Mouse (Mus musculus) embryonic fibroblast, embryonic 13.5 days (primary cell): ENCODE measurements around the gene Eef2k. TPM values are rescaled to one million over a fixed set of nuclear protein-coding genes. Genes with fewer than 3 reads are reported as not detected.
A peak's percentile ranks its signal among the peaks of the same experiment; 100 is the strongest.

Experiments used
- H3K27ac ChIP-seq: 2 replicates; pipeline ENCODE4 v1.5.1; 2012; ENCODE audit warnings: low read length, control low read depth, inconsistent platforms; ENCODE audit not compliant: insufficient read depth
- H3K4me1 ChIP-seq: 2 replicates; pipeline ENCODE4 v1.6.1; 2011; ENCODE audit warnings: low read length; ENCODE audit not compliant: control insufficient read depth, insufficient read depth
- H3K4me3 ChIP-seq: 2 replicates; pipeline ENCODE4 v1.5.1; 2011; ENCODE audit warnings: mild to moderate bottlenecking, control low read depth, low read length; ENCODE audit not compliant: insufficient read depth
- CTCF ChIP-seq: IDR thresholded peaks from 2 replicates; pipeline ENCODE4 v1.5.1; 2011; ENCODE audit warnings: mild to moderate bottlenecking, control low read depth, low read length, moderate library complexity, borderline replicate concordance; ENCODE audit not compliant: insufficient read depth
- POLR2A ChIP-seq: IDR thresholded peaks from 2 replicates; pipeline ENCODE4 v1.6.1; 2011; ENCODE audit warnings: low read depth, mild to moderate bottlenecking, control low read depth, low read length, moderate library complexity
- polyA plus RNA-seq: library from polyadenylated mRNA; stranded (reverse); fragments of >200 nt; gene quantifications from 2 replicates; pipeline ENCODE4 v1.2.4, GENCODE M21; 2011; ENCODE audit warnings: low read depth; ENCODE audit not compliant: missing spikeins, insufficient read length

Eef2k gene
- polyA plus RNA-seq, 1 experiment: 47.7 TPM

DNA sequence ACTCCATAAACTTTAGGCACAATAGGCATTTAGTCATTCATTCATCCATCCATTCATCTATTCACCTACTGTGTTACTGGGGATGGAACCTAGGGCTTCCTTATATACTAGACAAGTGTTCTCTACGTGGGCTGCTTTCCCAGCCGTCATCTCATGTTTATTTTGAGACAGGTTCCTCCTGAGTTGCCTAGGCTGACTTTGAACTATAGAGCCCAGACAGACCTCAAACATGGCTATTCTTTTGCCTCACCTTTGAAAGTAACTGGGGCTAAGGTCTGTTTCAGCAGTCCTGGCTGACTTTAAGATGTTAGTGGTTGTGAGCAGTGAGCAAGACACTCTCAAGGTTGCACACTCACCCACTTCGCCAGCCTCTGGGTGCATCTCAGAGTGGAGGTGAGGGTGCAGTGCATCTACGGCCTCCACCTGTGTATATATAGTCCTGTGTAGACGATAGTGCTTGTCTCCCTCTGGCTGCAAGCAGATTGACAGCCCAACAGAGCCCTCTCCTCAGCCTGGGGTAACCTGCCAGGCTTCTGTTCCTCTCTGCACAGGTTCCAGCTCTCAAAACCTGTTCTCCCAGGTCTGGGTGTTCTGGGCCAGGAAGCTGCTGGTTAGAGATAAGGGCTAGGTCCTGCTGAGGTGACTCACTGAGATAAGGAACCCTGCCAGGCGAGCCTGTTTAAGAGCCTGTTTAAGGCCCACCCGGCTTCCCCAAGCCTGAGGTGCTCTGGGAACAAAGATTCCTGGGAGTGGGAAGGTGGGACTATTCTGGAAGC is 32.3 kb downstream of the Eef2k start:
- TF ChIP-seq CTCF (no peak), POLR2A (no peak)
- Histone ChIP-seq H3K4me1 (peaks cover 4% of the 10 kb centered on the region; the same call in 1 of the 2 replicates), H3K4me3 (no peak overlapping the region), H3K27ac (no peak overlapping the region)

GRCm38 (mm10) chr7:120875540-120876388 is 33.1 kb downstream of the Eef2k start:
- Histone ChIP-seq H3K4me1 (peaks cover 2% of the 10 kb centered on the region; the same call in 1 of the 2 replicates), H3K4me3 (no peak overlapping the region), H3K27ac (no peak overlapping the region)
- no peak for TF ChIP-seq POLR2A
- TF ChIP-seq CTCF: no peak

DNA sequence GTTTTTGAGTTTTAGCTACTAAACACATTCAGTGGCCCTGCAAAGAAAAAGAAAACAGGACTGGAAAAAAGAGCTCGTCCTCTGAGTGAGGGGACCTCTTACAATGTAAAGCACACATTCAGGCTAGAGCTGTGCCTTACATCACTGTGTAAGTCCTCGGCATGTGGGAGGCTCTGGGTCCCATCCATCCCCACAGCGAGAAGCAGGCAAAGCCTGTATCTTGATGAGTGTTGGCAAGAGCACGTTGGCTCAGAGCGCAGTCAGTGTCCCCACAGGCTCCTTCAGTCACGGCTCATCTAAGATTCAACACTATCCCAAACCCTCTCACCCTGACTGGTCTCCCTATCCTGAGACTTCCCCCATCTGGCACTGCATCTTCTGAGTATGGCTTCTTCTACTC is 35.6 kb downstream of the Eef2k start:
- H3K27ac ChIP-seq: peak overlapping the region; percentile 43; the same call in 1 of the 2 replicates
- peaks cover 2% of the 10 kb centered on the region; the same call in 1 of the 2 replicates for H3K4me1 ChIP-seq
- TF ChIP-seq POLR2A (no peak), CTCF (no peak)
- H3K4me3 ChIP-seq: no peak overlapping the region

GRCm38 (mm10) chr7:120879972-120880371 is 37.3 kb downstream of the Eef2k start:
- TF ChIP-seq POLR2A: no peak
- TF ChIP-seq CTCF: no peak
- Histone ChIP-seq H3K4me3 (no peak overlapping the region), H3K27ac (no peak overlapping the region), H3K4me1 (peaks cover 2% of the 10 kb centered on the region; the same call in 1 of the 2 replicates)

GRCm38 (mm10) chr7:120880770-120881169 is 38.1 kb downstream of the Eef2k start:
- TF ChIP-seq CTCF (no peak), POLR2A (no peak)
- Histone ChIP-seq H3K27ac (no peak overlapping the region), H3K4me3 (no peak overlapping the region), H3K4me1 (peaks cover 2% of the 10 kb centered on the region; the same call in 1 of the 2 replicates)

DNA sequence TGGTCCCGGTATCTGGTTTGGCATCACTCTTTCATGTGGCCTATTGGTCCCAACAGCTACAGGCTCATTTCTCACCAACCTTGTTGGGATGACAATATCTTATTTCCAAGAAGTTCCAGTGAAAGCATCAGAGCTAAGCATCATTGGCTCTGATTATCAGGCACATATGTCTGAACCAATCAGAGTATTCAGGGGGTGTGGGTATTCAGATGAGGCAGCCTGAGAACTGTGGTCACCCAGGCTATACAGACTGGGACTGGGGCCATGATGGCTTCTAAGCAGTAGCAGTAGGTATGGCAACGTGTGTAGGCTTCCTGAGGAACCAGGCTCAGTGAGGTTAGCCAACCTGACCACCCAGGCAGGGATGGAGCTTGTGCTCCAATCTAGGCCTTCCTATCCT is 38.8 kb downstream of the Eef2k start:
- H3K27ac ChIP-seq: no peak overlapping the region
- H3K4me3 ChIP-seq: no peak overlapping the region
- peaks cover 2% of the 10 kb centered on the region; the same call in 1 of the 2 replicates for H3K4me1 ChIP-seq
- no peak for TF ChIP-seq POLR2A
- no peak for TF ChIP-seq CTCF

DNA sequence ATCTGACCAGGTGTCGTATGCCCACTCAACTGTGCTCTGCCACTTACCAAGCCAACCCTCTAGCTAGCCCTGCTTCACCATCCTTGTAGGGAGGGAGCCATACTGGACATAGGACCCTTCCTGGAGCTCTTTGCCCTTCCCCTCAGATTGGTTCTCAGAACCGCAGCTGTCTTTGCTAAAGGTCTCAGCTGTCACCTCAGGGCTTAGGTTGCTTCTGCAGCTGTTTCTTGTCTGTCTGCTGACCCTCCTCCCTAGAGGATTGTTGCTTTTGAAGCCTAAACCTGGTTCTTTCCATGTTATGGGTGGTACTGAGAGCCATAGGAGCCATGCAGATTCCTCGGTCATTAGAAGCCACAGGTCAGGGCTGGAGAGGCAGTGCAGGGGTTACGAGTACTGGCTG is 40.0 kb downstream of the Eef2k start:
- Histone ChIP-seq H3K4me3 (no peak overlapping the region), H3K27ac (no peak overlapping the region), H3K4me1 (peaks cover 2% of the 10 kb centered on the region; the same call in 1 of the 2 replicates)
- TF ChIP-seq POLR2A (no peak), CTCF (no peak)

- TF ChIP-seq POLR2A: no peak
- TF ChIP-seq CTCF: no peak
- no peaks in the 10 kb centered on the region for H3K4me1 ChIP-seq
- H3K27ac ChIP-seq: no peak overlapping the region
- no peak overlapping the region for H3K4me3 ChIP-seq
Measured at GRCm38 (mm10) chr7:120883523-120884290, 41.1 kb downstream of the Eef2k start.

DNA sequence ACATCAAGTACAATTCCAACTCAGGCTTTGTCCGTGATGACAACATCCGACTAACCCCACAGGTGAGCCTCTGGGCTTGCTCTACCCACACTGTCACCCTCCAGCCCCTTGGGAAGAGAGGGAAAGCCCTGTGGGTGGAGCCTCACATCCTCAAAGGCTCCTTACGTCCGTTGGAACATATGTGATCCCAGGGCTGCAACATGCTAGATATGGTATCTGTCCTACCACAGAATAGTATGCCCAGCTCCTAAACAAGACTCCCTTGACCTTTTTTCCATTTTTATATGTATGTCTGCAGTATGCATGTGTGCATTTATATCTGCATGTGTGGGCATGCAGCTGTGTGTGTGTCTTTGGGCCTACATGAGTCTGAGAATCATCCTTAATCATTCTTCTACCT is 42.1 kb downstream of the Eef2k start:
- TF ChIP-seq POLR2A (no peak), CTCF (no peak)
- no peaks in the 10 kb centered on the region for H3K4me1 ChIP-seq
- no peak overlapping the region for H3K27ac ChIP-seq
- H3K4me3 ChIP-seq: no peak overlapping the region
